Mouse (Mus musculus) hindbrain, postnatal 0 days (tissue): ENCODE data around the gene Mpst. TPM values are rescaled to one million over a fixed set of nuclear protein-coding genes. Genes with fewer than 3 reads are reported as not detected.

ENCODE experiments used
- ATAC-seq: fragments of 200-750 bp; cut with Nextera tagmentation; 2 replicates; pipeline ENCODE4 v1.8.0; 2017; ENCODE audit warnings: mild to moderate bottlenecking, moderate TSS enrichment, moderate library complexity
- DNase-seq: peaks from one replicate; pipeline ENCODE4 v3.0.0-alpha.2; 2015; ENCODE audit warnings: low spot score
- H3K27ac ChIP-seq: fragments of 300-500 bp; sonication (generic); 2 replicates; pipeline ENCODE4 v1.5.1; 2014; ENCODE audit warnings: mild to moderate bottlenecking
- H3K27me3 ChIP-seq: fragments of 300-500 bp; sonication (generic); 2 replicates; pipeline ENCODE4 v1.6.1; 2014; ENCODE audit warnings: low read length, mixed read lengths; ENCODE audit not compliant: insufficient read depth
- H3K36me3 ChIP-seq: fragments of 300-500 bp; sonication (generic); 2 replicates; pipeline ENCODE4 v1.6.1; 2014; ENCODE audit warnings: low read length, mixed read lengths; ENCODE audit not compliant: insufficient read depth
- H3K4me1 ChIP-seq: fragments of 300-500 bp; sonication (generic); 2 replicates; pipeline ENCODE4 v1.6.1; 2014; ENCODE audit warnings: antibody characterized with exemption, low read length, mixed read lengths; ENCODE audit not compliant: insufficient read depth
- H3K4me2 ChIP-seq: fragments of 300-500 bp; sonication (generic); 2 replicates; pipeline ENCODE4 v1.6.1; 2014; ENCODE audit warnings: low read depth, mild to moderate bottlenecking, low read length, moderate library complexity, mixed read lengths
- H3K4me3 ChIP-seq: fragments of 300-500 bp; sonication (generic); 2 replicates; pipeline ENCODE4 v1.5.1; 2014; ENCODE audit warnings: low read length
- H3K9ac ChIP-seq: fragments of 300-500 bp; sonication (generic); replicated peaks from 2 replicates; pipeline ENCODE4 v1.6.1; 2014; ENCODE audit warnings: mild to moderate bottlenecking, low read length, moderate library complexity, mixed read lengths
- H3K9me3 ChIP-seq: fragments of 300-500 bp; sonication (generic); 2 replicates; pipeline ENCODE4 v1.6.1; 2016; ENCODE audit warnings: low read length, mixed read lengths
- CTCF ChIP-seq: IDR thresholded peaks from 2 replicates; pipeline ENCODE4 v1.5.1; 2016; ENCODE audit warnings: antibody characterized with exemption, control low read depth, low read depth
- WGBS: fragments of 180-500 bp; shearing (Covaris S2); extraction: QIAGEN DNeasy Blood & Tissue Kit; methylation state at CpG from one replicate; pipeline ENCODE4 v1.1.7; 2014; 5-methylcytosine and 5-hydroxymethylcytosine counted together
- polyA plus RNA-seq: library from polyadenylated mRNA; unstranded; fragments of >200 nt; fragmentation: Nextera tagmentation; extraction: Ambion mirVana; gene quantifications from 2 replicates; pipeline ENCODE4 v1.2.1, GENCODE M21; 2015
- total RNA-seq: library from RNA; depleted of rRNA; stranded (reverse); fragments of >200 nt; gene quantifications from 2 replicates; pipeline ENCODE4 v1.2.3, GENCODE M21; 2014

Mpst gene
- total and polyA plus RNA-seq, 2 experiments from 2014 or later = 5.3 to 114 TPM

DNA sequence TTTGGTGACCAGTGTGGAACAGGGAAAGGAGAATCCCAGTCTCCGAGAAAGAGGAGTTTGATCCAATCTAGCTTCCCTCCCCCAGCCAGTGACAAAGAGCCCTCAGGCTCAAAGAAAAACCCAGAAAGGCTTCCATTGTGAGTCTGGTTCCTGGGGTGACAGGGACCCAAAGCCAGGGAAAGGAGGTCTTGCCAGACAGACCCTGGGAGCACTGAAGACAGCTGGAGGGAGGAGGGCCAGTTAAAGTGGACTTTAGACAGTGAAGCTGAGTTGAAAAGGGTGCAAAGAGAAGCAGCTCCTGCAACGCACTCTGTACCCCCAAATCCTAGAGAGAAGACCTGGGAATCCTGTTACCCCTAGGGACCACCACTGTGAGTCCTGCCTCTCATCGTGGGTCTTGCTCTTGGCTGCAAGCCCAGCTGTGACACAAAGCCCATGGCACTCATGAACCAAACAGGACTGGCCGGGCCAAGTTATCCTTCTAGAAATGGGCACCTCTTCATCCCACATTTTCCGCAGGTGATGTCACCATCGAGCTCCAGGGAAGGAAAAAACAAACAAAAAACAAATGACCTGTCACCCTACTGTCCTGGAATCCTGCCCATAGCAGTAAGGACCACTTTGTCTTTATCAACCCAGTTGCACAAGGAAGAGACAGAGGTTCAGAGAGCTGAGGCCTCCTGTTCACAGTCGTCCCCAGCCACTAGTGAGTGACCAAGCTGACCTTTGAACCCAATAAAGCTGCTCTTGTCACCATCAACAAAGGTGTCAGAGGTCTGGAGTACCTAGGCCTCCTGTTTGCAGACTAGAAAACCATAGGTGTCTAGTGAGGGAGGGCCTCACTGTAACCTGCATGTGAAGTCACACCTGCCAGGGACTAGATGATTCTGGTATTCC is 21.7 kb upstream of the Mpst start:
- Histone ChIP-seq H3K4me2 (no peak overlapping the region), H3K36me3 (no peaks in the 10 kb centered on the region), H3K4me3 (no peak overlapping the region), H3K9ac (no peak overlapping the region), H3K27ac (peak overlapping the region; percentile 82), H3K9me3 (no peaks in the 10 kb centered on the region), H3K4me1 (0 out of 2 replicates have a peak, but pooled peaks cover 4% of the 10 kb centered on the region), H3K27me3 (no peaks in the 10 kb centered on the region)
- peak; percentile 75 for DNase-seq
- 38% methylated on average over 7 of the region's 7 CpGs for WGBS
- ATAC-seq = peak; percentile 90
- TF ChIP-seq CTCF = no peak

DNA sequence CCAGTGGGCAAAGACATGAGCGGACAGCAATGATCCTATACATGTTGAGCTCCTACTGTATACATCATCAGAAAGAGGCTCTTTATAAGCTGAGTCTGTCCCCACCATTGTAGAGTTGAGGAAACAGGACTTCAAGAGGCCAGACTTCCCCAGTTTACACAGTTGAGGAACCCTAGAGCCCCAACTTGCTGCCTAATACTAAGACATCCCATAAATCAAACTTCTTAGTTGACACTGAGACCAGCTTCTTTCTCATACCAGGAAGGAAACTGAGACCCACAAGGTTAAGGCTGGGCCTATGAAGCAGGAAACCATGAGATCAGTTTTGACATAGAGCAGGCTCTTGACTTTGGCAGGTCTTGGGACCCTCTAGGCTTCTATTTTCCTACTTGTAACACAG is 20.7 kb upstream of the Mpst start:
- 0 out of 2 replicates have a peak, but pooled peaks cover 4% of the 10 kb centered on the region for H3K4me1 ChIP-seq
- H3K4me2 ChIP-seq = no peak overlapping the region
- 100% methylated on average over 1 of the region's 1 CpGs for WGBS
- ATAC-seq = no peak
- TF ChIP-seq CTCF = no peak
- H3K9ac ChIP-seq = no peak overlapping the region
- no peaks in the 10 kb centered on the region for H3K36me3 ChIP-seq
- H3K9me3 ChIP-seq = no peaks in the 10 kb centered on the region
- H3K4me3 ChIP-seq = no peak overlapping the region
- H3K27ac ChIP-seq = peak overlapping the region; percentile 82; the same call in 1 of the 2 replicates
- H3K27me3 ChIP-seq = no peaks in the 10 kb centered on the region
- DNase-seq = no peak

DNA sequence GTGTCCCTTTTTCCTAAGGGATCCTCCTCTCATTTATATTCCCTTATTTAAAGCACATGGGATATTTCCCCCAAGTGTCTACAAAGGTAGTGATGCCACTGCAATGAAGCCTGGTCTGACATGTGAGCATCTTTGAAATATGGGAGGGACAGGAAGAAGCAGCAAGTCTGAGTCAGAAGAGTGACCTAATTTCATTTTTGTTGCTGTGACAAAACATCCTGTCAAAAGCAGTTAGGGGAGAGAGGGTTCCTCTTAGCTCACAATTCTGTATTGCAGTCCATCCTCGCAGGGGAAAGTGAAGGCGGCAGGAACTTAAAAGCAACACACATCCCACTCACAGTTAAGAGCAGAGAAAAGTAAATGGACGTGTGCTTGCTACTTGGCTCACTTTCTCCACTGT is 15.4 kb upstream of the Mpst start:
- WGBS = 80% methylated on average over 3 of the region's 3 CpGs
- no peak for ATAC-seq
- DNase-seq = no peak

DNA sequence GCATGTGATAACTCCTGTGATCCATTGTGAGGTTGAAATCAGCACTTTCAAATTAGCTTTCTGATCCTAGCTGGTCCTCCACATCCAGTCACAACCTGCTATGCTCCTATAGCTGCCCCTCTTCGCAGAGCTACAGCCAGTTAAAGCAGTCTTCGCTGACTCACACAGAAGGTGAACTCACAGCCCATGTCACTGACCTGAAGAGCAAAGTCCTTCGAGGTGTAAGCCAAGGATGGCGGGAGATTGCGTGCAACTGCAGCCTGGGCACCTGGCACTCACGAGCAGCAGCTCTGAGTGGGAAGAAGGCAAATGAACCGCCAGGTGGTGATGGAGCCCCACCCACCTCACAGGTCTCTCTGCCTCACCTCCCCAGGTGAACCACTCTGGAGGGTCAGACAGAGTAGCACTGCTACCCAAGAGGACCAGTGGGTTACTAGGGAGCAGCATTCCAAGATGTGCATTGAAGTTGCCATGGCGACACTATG is 10.7 kb upstream of the Mpst start, which contains the start of gene Tex33:
Gene Tex33, minus strand, starts transcription at position 435 of the 485 bp plus-strand sequence.
- Histone ChIP-seq H3K27ac (no peak within 1 kb of the TSS), H3K4me2 (no peak within 1 kb of the TSS), H3K9ac (no peak within 1 kb of the TSS), H3K36me3 (no peaks in the 10 kb centered on the region), H3K27me3 (no peaks in the 10 kb centered on the region), H3K4me3 (no peak within 1 kb of the TSS), H3K4me1 (no peaks in the 10 kb centered on the region), H3K9me3 (no peaks in the 10 kb centered on the region)
- ATAC-seq (no peak), DNase-seq (no peak)
- 88% methylated on average over 8 of the region's 8 CpGs for WGBS
- no peak for TF ChIP-seq CTCF

More for the DNA sequence above, 15.4 kb upstream of the Mpst start:
- no peak overlapping the region for H3K4me3 ChIP-seq
- no peak overlapping the region for H3K4me2 ChIP-seq
- H3K36me3 ChIP-seq = no peaks in the 10 kb centered on the region
- H3K4me1 ChIP-seq = no peaks in the 10 kb centered on the region
- H3K9ac ChIP-seq = no peak overlapping the region
- TF ChIP-seq CTCF = no peak
- H3K9me3 ChIP-seq = no peaks in the 10 kb centered on the region
- no peaks in the 10 kb centered on the region for H3K27me3 ChIP-seq
- no peak overlapping the region for H3K27ac ChIP-seq

DNA sequence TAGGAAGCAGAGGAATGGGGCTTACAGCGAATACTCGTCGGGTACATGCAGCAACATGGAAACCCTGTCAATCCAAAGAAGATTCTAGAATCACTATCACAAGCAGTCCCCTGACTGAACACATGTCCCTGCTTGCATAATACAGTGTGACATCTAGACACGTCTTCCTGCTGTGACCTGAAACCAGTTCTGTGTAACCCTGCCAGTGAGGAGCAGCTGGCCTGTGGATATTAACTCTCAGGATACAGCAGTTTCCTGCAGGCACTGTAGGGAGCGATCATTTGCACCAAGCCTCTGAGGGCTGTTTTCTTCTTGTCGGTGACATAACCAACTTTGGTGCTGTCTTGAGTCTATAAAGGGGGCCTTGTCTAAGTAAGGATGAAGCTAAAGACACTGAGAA is 4.9 kb upstream of the Mpst start:
- H3K4me3 ChIP-seq = no peak overlapping the region
- H3K27ac ChIP-seq = peak overlapping the region; percentile 88; the same call in 1 of the 2 replicates
- no peak overlapping the region for H3K4me2 ChIP-seq
- TF ChIP-seq CTCF = peak; percentile 31
- H3K4me1 ChIP-seq = peaks cover 18% of the 10 kb centered on the region; the same call in 1 of the 2 replicates
- H3K9me3 ChIP-seq = no peaks in the 10 kb centered on the region
- no peaks in the 10 kb centered on the region for H3K36me3 ChIP-seq
- DNase-seq (peak; percentile 64), ATAC-seq (peak; percentile 28; the same call in 1 of the 2 replicates)
- no peaks in the 10 kb centered on the region for H3K27me3 ChIP-seq
- H3K9ac ChIP-seq = peak overlapping the region; percentile 24; the same call in 1 of the 2 replicates
- 48% methylated on average over 6 of the region's 6 CpGs for WGBS

DNA sequence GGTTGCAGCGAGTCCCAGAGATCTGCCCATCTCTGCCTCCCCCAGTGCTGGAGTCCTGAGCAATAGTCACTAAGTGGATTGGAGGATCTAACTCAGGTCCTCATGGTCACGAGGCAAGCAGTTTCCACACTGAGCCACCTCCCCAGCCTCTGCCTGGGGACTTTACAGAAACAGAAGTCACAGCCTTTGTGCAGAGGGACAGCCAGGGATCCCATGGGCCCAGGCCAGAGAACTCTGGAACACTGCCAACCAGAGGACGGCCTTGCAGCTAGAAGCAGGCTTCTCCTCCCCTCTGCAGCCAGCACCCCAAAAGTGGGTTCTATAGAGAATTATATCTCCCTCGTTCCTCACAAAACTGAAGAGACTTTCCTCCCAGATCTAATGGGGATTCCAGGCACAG is 4.3 kb upstream of the Mpst start:
- DNase-seq (peak; percentile 70), ATAC-seq (no peak)
- Histone ChIP-seq H3K4me1 (peaks cover 19% of the 10 kb centered on the region; the same call in 1 of the 2 replicates), H3K27ac (peak overlapping the region; percentile 88), H3K4me2 (no peak overlapping the region), H3K36me3 (no peaks in the 10 kb centered on the region), H3K4me3 (no peak overlapping the region), H3K27me3 (no peaks in the 10 kb centered on the region), H3K9ac (peak overlapping the region; percentile 24; the same call in 1 of the 2 replicates), H3K9me3 (no peaks in the 10 kb centered on the region)
- WGBS = 34% methylated on average over 4 of the region's 4 CpGs
- TF ChIP-seq CTCF = no peak
